Mouse (Mus musculus) lung, postnatal 36 days (tissue): Measurements from ENCODE around the gene Ptbp1.

ENCODE experiments used
- DNase-seq: peaks from one replicate; pipeline ENCODE4 v3.0.0; 2022; ENCODE audit warnings: mixed read lengths

Gene Ptbp1

GRCm38 (mm10) chr10:79860079-79860911, 6.1 kb downstream of the Ptbp1 start:
- no peak for DNase-seq

- no peak for DNase-seq
Measured at GRCm38 (mm10) chr10:79861230-79862048, 7.2 kb downstream of the Ptbp1 start.

GRCm38 (mm10) chr10:79862049-79862788, 8.0 kb downstream of the Ptbp1 start:
- no peak for DNase-seq

GRCm38 (mm10) chr10:79862925-79863324, 8.7 kb downstream of the Ptbp1 start:
- DNase-seq = no peak

- DNase-seq = no peak
Measured at GRCm38 (mm10) chr10:79864351-79865188, 10.3 kb downstream of the Ptbp1 start.

- DNase-seq = no peak
Measured at GRCm38 (mm10) chr10:79865189-79865601, 11.0 kb downstream of the Ptbp1 start.

- no peak for DNase-seq
Measured at GRCm38 (mm10) chr10:79865801-79866295, 11.6 kb downstream of the Ptbp1 start.

- DNase-seq = no peak
Measured at GRCm38 (mm10) chr10:79866601-79867000, 12.4 kb downstream of the Ptbp1 start.

- no peak for DNase-seq
Measured at GRCm38 (mm10) chr10:79871845-79872244, 17.6 kb downstream of the Ptbp1 start.

- DNase-seq = no peak
Measured at GRCm38 (mm10) chr10:79872862-79873261, 18.6 kb downstream of the Ptbp1 start.

GRCm38 (mm10) chr10:79873313-79873712, 19.1 kb downstream of the Ptbp1 start:
- DNase-seq = no peak

- no peak for DNase-seq
Measured at GRCm38 (mm10) chr10:79873715-79874289, 19.6 kb downstream of the Ptbp1 start.

GRCm38 (mm10) chr10:79874290-79874862, 20.1 kb downstream of the Ptbp1 start, which contains the start of the genes Prtn3 and Plppr3:
Gene Prtn3, plus strand, starts transcription at chr10:79874476.
Gene Plppr3, minus strand, starts transcription at chr10:79874634.
- no peak for DNase-seq

- no peak for DNase-seq
Measured at GRCm38 (mm10) chr10:79877174-79877573, 22.9 kb downstream of the Ptbp1 start.

- DNase-seq = peak; percentile 81
Measured at GRCm38 (mm10) chr10:79877757-79878156, 23.5 kb downstream of the Ptbp1 start.

- no peak for DNase-seq
Measured at GRCm38 (mm10) chr10:79879527-79879926, 25.3 kb downstream of the Ptbp1 start.

GRCm38 (mm10) chr10:79880721-79881120, 26.5 kb downstream of the Ptbp1 start:
- peak; percentile 31 for DNase-seq

- DNase-seq = peak; percentile 34
Measured at GRCm38 (mm10) chr10:79881981-79882380, 27.8 kb downstream of the Ptbp1 start.

- peak; percentile 93 for DNase-seq
Measured at GRCm38 (mm10) chr10:79883297-79884084, 29.3 kb downstream of the Ptbp1 start.

- peak; percentile 75 for DNase-seq
Measured at GRCm38 (mm10) chr10:79884446-79884845, 30.2 kb downstream of the Ptbp1 start.
